Mouse (Mus musculus): ENCODE data around the gene Hmgb1. TPM values are rescaled to one million over a fixed set of nuclear protein-coding genes. Genes with fewer than 3 reads are reported as not detected.

The Hmgb1 gene
- polyA plus RNA-seq, 1 experiment from 2014 or later = 1,601 TPM

GRCm38 (mm10) chr5:149212806-149213205 is 28.5 kb upstream of the Hmgb1 start:
- H3K27ac ChIP-seq (ENCODE audit: low read length) = no peak overlapping the region
- ATAC-seq (ENCODE audit: low read depth) = no peak
- no peak overlapping the region for H3K4me3 ChIP-seq (ENCODE audit: low read length)
- no peak overlapping the region for H3K9ac ChIP-seq (ENCODE audit: low read length)
- whole genome bisulfite sequencing = 81% methylated on average over 4 of the region's 4 CpGs
- 0 out of 2 replicates have a peak, but pooled peaks cover 4% of the 10 kb centered on the region for H3K4me1 ChIP-seq (replicated peaks; ENCODE audit: control insufficient read depth, insufficient read depth, low read length)
- no peak overlapping the region for H3K4me2 ChIP-seq (ENCODE audit: low read depth, low read length)
- no peaks in the 10 kb centered on the region for H3K27me3 ChIP-seq (ENCODE audit: control insufficient read depth, insufficient read depth, low read depth, low read length)
- peaks cover 46% of the 10 kb centered on the region for H3K36me3 ChIP-seq (ENCODE audit: control insufficient read depth, insufficient read depth, low read length)
- H3K9me3 ChIP-seq (ENCODE audit: control insufficient read depth, low read length) = no peaks in the 10 kb centered on the region

- peaks cover 50% of the 10 kb centered on the region for H3K36me3 ChIP-seq (ENCODE audit: control insufficient read depth, insufficient read depth, low read length)
- 89% methylated on average over 4 of the region's 4 CpGs for whole genome bisulfite sequencing
- H3K27ac ChIP-seq (ENCODE audit: low read length) = no peak overlapping the region
Measured at GRCm38 (mm10) chr5:149211041-149211440, 26.8 kb upstream of the Hmgb1 start.

GRCm38 (mm10) chr5:149209328-149209727 is 25.0 kb upstream of the Hmgb1 start:
- peak; percentile 62 for ATAC-seq (ENCODE audit: low read depth)
- Histone ChIP-seq H3K4me2 (ENCODE audit: low read depth, low read length) (no peak overlapping the region), H3K9ac (ENCODE audit: low read length) (no peak overlapping the region), H3K9me3 (ENCODE audit: control insufficient read depth, low read length) (no peaks in the 10 kb centered on the region), H3K4me1 (replicated peaks; ENCODE audit: control insufficient read depth, insufficient read depth, low read length) (0 out of 2 replicates have a peak, but pooled peaks cover 4% of the 10 kb centered on the region), H3K27me3 (ENCODE audit: control insufficient read depth, insufficient read depth, low read depth, low read length) (no peaks in the 10 kb centered on the region), H3K4me3 (ENCODE audit: low read length) (no peak overlapping the region), H3K36me3 (ENCODE audit: control insufficient read depth, insufficient read depth, low read length) (peaks cover 50% of the 10 kb centered on the region), H3K27ac (ENCODE audit: low read length) (no peak overlapping the region)
- WGBS = 42% methylated on average over 8 of the region's 8 CpGs

More at GRCm38 (mm10) chr5:149211041-149211440, 26.8 kb upstream of the Hmgb1 start:
- Histone ChIP-seq H3K4me1 (replicated peaks; ENCODE audit: control insufficient read depth, insufficient read depth, low read length) (0 out of 2 replicates have a peak, but pooled peaks cover 4% of the 10 kb centered on the region), H3K4me2 (ENCODE audit: low read depth, low read length) (no peak overlapping the region), H3K4me3 (ENCODE audit: low read length) (no peak overlapping the region), H3K27me3 (ENCODE audit: control insufficient read depth, insufficient read depth, low read depth, low read length) (no peaks in the 10 kb centered on the region), H3K9me3 (ENCODE audit: control insufficient read depth, low read length) (no peaks in the 10 kb centered on the region), H3K9ac (ENCODE audit: low read length) (no peak overlapping the region)
- ATAC-seq (ENCODE audit: low read depth) = no peak

GRCm38 (mm10) chr5:149208776-149209175 is 24.5 kb upstream of the Hmgb1 start:
- H3K9me3 ChIP-seq (ENCODE audit: control insufficient read depth, low read length) = no peaks in the 10 kb centered on the region
- 0 out of 2 replicates have a peak, but pooled peaks cover 4% of the 10 kb centered on the region for H3K4me1 ChIP-seq (replicated peaks; ENCODE audit: control insufficient read depth, insufficient read depth, low read length)
- ATAC-seq (ENCODE audit: low read depth) = peak; percentile 55; the same call in 1 of the 2 replicates
- H3K27me3 ChIP-seq (ENCODE audit: control insufficient read depth, insufficient read depth, low read depth, low read length) = no peaks in the 10 kb centered on the region
- no peak overlapping the region for H3K4me2 ChIP-seq (ENCODE audit: low read depth, low read length)
- no peak overlapping the region for H3K4me3 ChIP-seq (ENCODE audit: low read length)
- WGBS = 54% methylated on average over 7 of the region's 7 CpGs
- no peak overlapping the region for H3K9ac ChIP-seq (ENCODE audit: low read length)
- H3K27ac ChIP-seq (ENCODE audit: low read length) = no peak overlapping the region
- H3K36me3 ChIP-seq (ENCODE audit: control insufficient read depth, insufficient read depth, low read length) = peaks cover 52% of the 10 kb centered on the region

- H3K4me3 ChIP-seq (ENCODE audit: low read length) = no peak overlapping the region
- H3K9ac ChIP-seq (ENCODE audit: low read length) = no peak overlapping the region
- H3K27me3 ChIP-seq (ENCODE audit: control insufficient read depth, insufficient read depth, low read depth, low read length) = no peaks in the 10 kb centered on the region
- ATAC-seq (ENCODE audit: low read depth) = no peak
- H3K9me3 ChIP-seq (ENCODE audit: control insufficient read depth, low read length) = no peaks in the 10 kb centered on the region
- H3K4me1 ChIP-seq (replicated peaks; ENCODE audit: control insufficient read depth, insufficient read depth, low read length) = 0 out of 2 replicates have a peak, but pooled peaks cover 4% of the 10 kb centered on the region
- 75% methylated on average over 6 of the region's 6 CpGs for WGBS
- no peak overlapping the region for H3K4me2 ChIP-seq (ENCODE audit: low read depth, low read length)
- peaks cover 53% of the 10 kb centered on the region for H3K36me3 ChIP-seq (ENCODE audit: control insufficient read depth, insufficient read depth, low read length)
- no peak overlapping the region for H3K27ac ChIP-seq (ENCODE audit: low read length)
Measured at GRCm38 (mm10) chr5:149207661-149208060, 23.4 kb upstream of the Hmgb1 start.

GRCm38 (mm10) chr5:149206286-149206685 is 22.0 kb upstream of the Hmgb1 start:
- Histone ChIP-seq H3K9ac (ENCODE audit: low read length) (no peak overlapping the region), H3K36me3 (ENCODE audit: control insufficient read depth, insufficient read depth, low read length) (peaks cover 56% of the 10 kb centered on the region), H3K4me1 (replicated peaks; ENCODE audit: control insufficient read depth, insufficient read depth, low read length) (0 out of 2 replicates have a peak, but pooled peaks cover 4% of the 10 kb centered on the region), H3K9me3 (ENCODE audit: control insufficient read depth, low read length) (no peaks in the 10 kb centered on the region), H3K4me3 (ENCODE audit: low read length) (no peak overlapping the region), H3K27ac (ENCODE audit: low read length) (no peak overlapping the region), H3K27me3 (ENCODE audit: control insufficient read depth, insufficient read depth, low read depth, low read length) (no peaks in the 10 kb centered on the region), H3K4me2 (ENCODE audit: low read depth, low read length) (no peak overlapping the region)
- no peak for ATAC-seq (ENCODE audit: low read depth)
- 85% methylated on average over 5 of the region's 5 CpGs for WGBS

- H3K27me3 ChIP-seq (ENCODE audit: control insufficient read depth, insufficient read depth, low read depth, low read length) = no peaks in the 10 kb centered on the region
- 0 out of 2 replicates have a peak, but pooled peaks cover 4% of the 10 kb centered on the region for H3K4me1 ChIP-seq (replicated peaks; ENCODE audit: control insufficient read depth, insufficient read depth, low read length)
- peaks cover 55% of the 10 kb centered on the region for H3K36me3 ChIP-seq (ENCODE audit: control insufficient read depth, insufficient read depth, low read length)
- H3K4me2 ChIP-seq (ENCODE audit: low read depth, low read length) = no peak overlapping the region
- H3K4me3 ChIP-seq (ENCODE audit: low read length) = no peak overlapping the region
- H3K9ac ChIP-seq (ENCODE audit: low read length) = no peak overlapping the region
- ATAC-seq (ENCODE audit: low read depth) = no peak
- no peaks in the 10 kb centered on the region for H3K9me3 ChIP-seq (ENCODE audit: control insufficient read depth, low read length)
- H3K27ac ChIP-seq (ENCODE audit: low read length) = no peak overlapping the region
- WGBS = 75% methylated on average over 8 of the region's 8 CpGs
Measured at GRCm38 (mm10) chr5:149205265-149205664, 21.0 kb upstream of the Hmgb1 start.

- H3K4me3 ChIP-seq (ENCODE audit: low read length) = no peak overlapping the region
- H3K36me3 ChIP-seq (ENCODE audit: control insufficient read depth, insufficient read depth, low read length) = peaks cover 53% of the 10 kb centered on the region
- 80% methylated on average over 7 of the region's 7 CpGs for WGBS
- H3K27me3 ChIP-seq (ENCODE audit: control insufficient read depth, insufficient read depth, low read depth, low read length) = no peaks in the 10 kb centered on the region
- H3K9me3 ChIP-seq (ENCODE audit: control insufficient read depth, low read length) = no peaks in the 10 kb centered on the region
- no peak for ATAC-seq (ENCODE audit: low read depth)
- no peak overlapping the region for H3K9ac ChIP-seq (ENCODE audit: low read length)
- no peak overlapping the region for H3K4me2 ChIP-seq (ENCODE audit: low read depth, low read length)
- H3K27ac ChIP-seq (ENCODE audit: low read length) = no peak overlapping the region
- H3K4me1 ChIP-seq (replicated peaks; ENCODE audit: control insufficient read depth, insufficient read depth, low read length) = 0 out of 2 replicates have a peak, but pooled peaks cover 4% of the 10 kb centered on the region
Measured at GRCm38 (mm10) chr5:149204822-149205221, 20.5 kb upstream of the Hmgb1 start.

GRCm38 (mm10) chr5:149203796-149204375 is 19.6 kb upstream of the Hmgb1 start:
- Histone ChIP-seq H3K27me3 (ENCODE audit: control insufficient read depth, insufficient read depth, low read depth, low read length) (no peaks in the 10 kb centered on the region), H3K9me3 (ENCODE audit: control insufficient read depth, low read length) (no peaks in the 10 kb centered on the region), H3K4me3 (ENCODE audit: low read length) (no peak overlapping the region), H3K4me2 (ENCODE audit: low read depth, low read length) (no peak overlapping the region), H3K9ac (ENCODE audit: low read length) (no peak overlapping the region), H3K27ac (ENCODE audit: low read length) (no peak overlapping the region), H3K36me3 (ENCODE audit: control insufficient read depth, insufficient read depth, low read length) (peaks cover 51% of the 10 kb centered on the region), H3K4me1 (replicated peaks; ENCODE audit: control insufficient read depth, insufficient read depth, low read length) (0 out of 2 replicates have a peak, but pooled peaks cover 4% of the 10 kb centered on the region)
- ATAC-seq (ENCODE audit: low read depth) = no peak
- WGBS = 81% methylated on average over 4 of the region's 4 CpGs

Measured in lung, embryonic 16.5 days (tissue).